Mouse (Mus musculus) MEL (cell line): ENCODE data around the gene Castor1. TPM values are rescaled to one million over a fixed set of nuclear protein-coding genes. Genes with fewer than 3 reads are reported as not detected.

ENCODE experiments used
- DNase-seq: peaks from one replicate; pipeline ENCODE4 v3.0.0; 2011; ENCODE audit warnings: low read depth, low spot score
- H3K27ac ChIP-seq: 2 replicates; pipeline ENCODE4 v1.5.1; 2012; ENCODE audit warnings: low read depth, mild to moderate bottlenecking, control low read depth, low read length, moderate library complexity; ENCODE audit not compliant: control insufficient read depth
- H3K27me3 ChIP-seq, 2 experiments: fragments of 150-350 bp in 1 of 2; sonication (generic) in 1 of 2; 2 replicates each; pipeline ENCODE4 v1.6.1; 2012; ENCODE audit warnings: low read length in 2 of 2, mild to moderate bottlenecking in 2 of 2, improper control_type of control experiment in 1 of 2, moderate library complexity in 1 of 2; ENCODE audit not compliant: insufficient read depth in 2 of 2, control insufficient read depth in 1 of 2
- H3K36me3 ChIP-seq, 2 experiments: 2 replicates each; pipeline ENCODE4 v1.6.1; 2012 to 2014; ENCODE audit warnings: low read length in 2 of 2, improper control_type of control experiment in 1 of 2, inconsistent platforms in 1 of 2, mild to moderate bottlenecking in 1 of 2; ENCODE audit not compliant: insufficient read depth in 2 of 2, control insufficient read depth in 1 of 2
- H3K4me1 ChIP-seq, 2 experiments: fragments of 150-350 bp in 1 of 2; sonication (generic) in 1 of 2; 2 replicates each; pipeline ENCODE4 v1.6.1; 2012; ENCODE audit warnings: low read length in 2 of 2, improper control_type of control experiment in 1 of 2, mild to moderate bottlenecking in 1 of 2; ENCODE audit not compliant: insufficient read depth in 2 of 2, control insufficient read depth in 1 of 2
- H3K4me3 ChIP-seq, 2 experiments: fragments of 150-350 bp in 1 of 2; sonication (generic) in 1 of 2; 2 replicates each; pipeline ENCODE4 v1.5.1; 2012; ENCODE audit warnings: low read depth in 2 of 2, low read length in 2 of 2, mild to moderate bottlenecking in 2 of 2, moderate library complexity in 2 of 2, control low read depth in 1 of 2, improper control_type of control experiment in 1 of 2; ENCODE audit not compliant: control insufficient read depth in 1 of 2, insufficient read depth in 1 of 2
- H3K79me2 ChIP-seq: 2 replicates; pipeline ENCODE4 v1.6.1; 2012; ENCODE audit warnings: mild to moderate bottlenecking, low read length, moderate library complexity; ENCODE audit not compliant: control insufficient read depth, poor library complexity, insufficient read depth
- H3K9ac ChIP-seq: 2 replicates; pipeline ENCODE4 v1.6.1; 2012; ENCODE audit warnings: low read depth, mild to moderate bottlenecking, control low read depth, low read length, moderate library complexity; ENCODE audit not compliant: control insufficient read depth, poor library complexity, severe bottlenecking
- H3K9me3 ChIP-seq: fragments of 150-350 bp; sonication (generic); replicated peaks from 2 replicates; pipeline ENCODE4 v1.6.1; 2012; ENCODE audit warnings: mild to moderate bottlenecking, low read length, improper control_type of control experiment, moderate library complexity; ENCODE audit not compliant: insufficient read depth
- BHLHE40 ChIP-seq: IDR thresholded peaks from 2 replicates; pipeline ENCODE4 v1.6.1; 2012; ENCODE audit warnings: low read depth, mild to moderate bottlenecking, inconsistent platforms, low read length, improper control_type of control experiment, borderline replicate concordance
- CHD1 ChIP-seq: IDR thresholded peaks from 2 replicates; pipeline ENCODE4 v1.6.1; 2012; ENCODE audit warnings: low read depth, mild to moderate bottlenecking, inconsistent platforms, low read length, improper control_type of control experiment
- CHD2 ChIP-seq: IDR thresholded peaks from 2 replicates; pipeline ENCODE4 v1.6.1; 2011; ENCODE audit warnings: low read length, improper control_type of control experiment
- ETS1 ChIP-seq: IDR thresholded peaks from 2 replicates; pipeline ENCODE4 v1.6.1; 2012; ENCODE audit warnings: low read depth, mild to moderate bottlenecking, inconsistent platforms, low read length, improper control_type of control experiment, moderate library complexity
- KAT2A ChIP-seq: conservative IDR thresholded peaks from 2 replicates; pipeline ENCODE4 v1.6.1; 2012; ENCODE audit warnings: low read depth, low read length, improper control_type of control experiment, inconsistent platforms
- MAZ ChIP-seq: IDR thresholded peaks from 2 replicates; pipeline ENCODE4 v1.6.1; 2012; ENCODE audit warnings: low read depth, mild to moderate bottlenecking, inconsistent platforms, low read length, improper control_type of control experiment
- MXI1 ChIP-seq: IDR thresholded peaks from 2 replicates; pipeline ENCODE4 v1.6.1; 2011; ENCODE audit warnings: mild to moderate bottlenecking, low read depth, low read length, improper control_type of control experiment
- MYB ChIP-seq: IDR thresholded peaks from 2 replicates; pipeline ENCODE4 v1.6.1; 2011; ENCODE audit warnings: mild to moderate bottlenecking, low read depth, low read length, improper control_type of control experiment
- MYC ChIP-seq: IDR thresholded peaks from 2 replicates; pipeline ENCODE4 v1.6.1; 2011; ENCODE audit warnings: low read depth, mild to moderate bottlenecking, low read length, improper control_type of control experiment, moderate library complexity
- POLR2A ChIP-seq, 2 experiments: IDR thresholded peaks; 2 replicates each; pipeline ENCODE4 v1.6.1; 2011 to 2012; ENCODE audit warnings: low read length in 2 of 2, mild to moderate bottlenecking in 2 of 2, control low read depth in 1 of 2, improper control_type of control experiment in 1 of 2, low read depth in 1 of 2, moderate library complexity in 1 of 2; ENCODE audit not compliant: control insufficient read depth in 1 of 2, insufficient read depth in 1 of 2, poor library complexity in 1 of 2
- SIN3A ChIP-seq: IDR thresholded peaks from 2 replicates; pipeline ENCODE4 v1.6.1; 2012; ENCODE audit warnings: low read length, improper control_type of control experiment, inconsistent platforms
- TCF12 ChIP-seq: IDR thresholded peaks from 2 replicates; pipeline ENCODE4 v1.6.1; 2014; ENCODE audit warnings: low read depth, mild to moderate bottlenecking, inconsistent platforms, low read length, improper control_type of control experiment, moderate library complexity
- ZKSCAN1 ChIP-seq: IDR thresholded peaks from 2 replicates; pipeline ENCODE4 v1.6.1; 2012; ENCODE audit warnings: low read depth, mild to moderate bottlenecking, inconsistent platforms, low read length, improper control_type of control experiment, moderate library complexity
- polyA plus RNA-seq, 2 experiments: library from polyadenylated mRNA; stranded (reverse) in 1 of 2; unstranded in 1 of 2; fragments of >175 nt in 1 of 2; fragments of >200 nt in 1 of 2; gene quantifications; 2 replicates each; pipeline versions ENCODE4 v1.2.1 to v1.2.4; 2012; ENCODE audit warnings: low replicate concordance in 2 of 2, low read depth in 1 of 2; ENCODE audit not compliant: insufficient read length in 2 of 2, insufficient read depth in 1 of 2, missing spikeins in 1 of 2
- total RNA-seq: library from RNA; depleted of rRNA; stranded (reverse); fragments of 300-350 nt; gene quantifications from 2 replicates; pipeline ENCODE4 v1.2.3, GENCODE M21; 2012

Castor1 gene
- total and polyA plus RNA-seq, 3 experiments: 6.6 to 11.8 TPM; not detected in 1

DNA sequence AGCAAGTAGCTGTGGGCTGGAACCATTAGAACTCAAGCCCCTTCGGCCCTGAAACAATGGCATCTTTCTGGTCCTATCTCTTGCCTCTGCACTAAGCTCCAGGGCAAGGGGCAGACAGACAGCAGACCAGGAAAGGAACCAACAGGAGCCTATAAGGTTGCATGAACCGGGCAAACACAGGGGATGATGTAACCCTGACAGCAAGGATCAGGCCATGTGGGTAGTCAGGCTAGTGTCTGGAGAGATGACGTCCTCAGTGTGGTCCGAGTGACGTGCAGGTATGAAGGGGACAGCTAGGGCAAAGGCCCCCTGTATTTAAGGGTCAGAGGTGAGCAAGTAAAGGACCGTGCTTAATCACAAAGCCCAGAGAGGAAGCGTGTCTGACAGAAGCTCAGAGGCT is 32.3 kb downstream of the Castor1 start:
- Histone ChIP-seq H3K27me3 (no peaks in the 10 kb centered on the region), H3K27ac (no peak overlapping the region), H3K36me3 (peaks cover 0 to 16% of the 10 kb centered on the region in 2 experiments; a peak in 2 of 4 replicates), H3K4me3 (no peak overlapping the region), H3K4me1 (peaks cover 2 to 12% of the 10 kb centered on the region in 2 experiments; a peak in 3 of 4 replicates), H3K9me3 (no peaks in the 10 kb centered on the region), H3K79me2 (no peaks in the 10 kb centered on the region), H3K9ac (no peak overlapping the region)
- no peak for DNase-seq
- TF ChIP-seq MXI1 (no peak), CHD1 (no peak), SIN3A (no peak), POLR2A (IDR thresholded peaks at IDR 0.05; ENCODE audit: control insufficient read depth in 1 of 2, insufficient read depth in 1 of 2, low read depth in 1 of 2, low read length in 2 of 2, poor library complexity in 1 of 2) (no peak), TCF12 (no peak), CHD2 (no peak)

DNA sequence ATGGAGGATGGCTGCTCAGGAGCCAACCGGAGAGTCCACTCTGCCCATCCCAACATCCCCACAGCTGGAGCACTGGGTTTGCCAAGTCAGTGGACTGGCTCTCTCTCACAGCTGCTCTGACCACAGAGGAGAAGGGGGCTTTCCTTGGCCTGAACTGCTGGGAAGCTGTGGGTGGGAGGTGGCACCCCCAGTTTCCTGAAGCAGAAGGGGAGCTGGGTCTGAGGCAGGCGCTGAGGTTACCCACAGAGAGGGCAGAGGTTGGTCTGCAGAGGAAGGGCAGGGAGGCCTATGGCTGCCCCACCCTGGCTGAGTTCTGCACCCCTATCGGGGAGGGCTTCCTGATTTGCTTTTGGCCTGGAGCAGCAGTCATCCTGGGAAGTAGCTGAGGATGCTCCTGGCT is 33.4 kb downstream of the Castor1 start:
- H3K4me3 ChIP-seq: no peak overlapping the region
- H3K27ac ChIP-seq: no peak overlapping the region
- DNase-seq: no peak
- no peaks in the 10 kb centered on the region for H3K79me2 ChIP-seq
- H3K27me3 ChIP-seq: no peaks in the 10 kb centered on the region
- peaks cover 0 to 6% of the 10 kb centered on the region in 2 experiments; a peak in 2 of 4 replicates for H3K36me3 ChIP-seq
- peaks cover under 1 to 1% of the 10 kb centered on the region in 2 experiments; a peak in 3 of 4 replicates for H3K4me1 ChIP-seq
- H3K9me3 ChIP-seq: no peaks in the 10 kb centered on the region
- no peak overlapping the region for H3K9ac ChIP-seq
- TF ChIP-seq MYB: no peak
- no peak for TF ChIP-seq KAT2A
- TF ChIP-seq MYC: no peak
- no peak for TF ChIP-seq POLR2A (IDR thresholded peaks at IDR 0.05; ENCODE audit: control insufficient read depth in 1 of 2, insufficient read depth in 1 of 2, low read depth in 1 of 2, low read length in 2 of 2, poor library complexity in 1 of 2)

DNA sequence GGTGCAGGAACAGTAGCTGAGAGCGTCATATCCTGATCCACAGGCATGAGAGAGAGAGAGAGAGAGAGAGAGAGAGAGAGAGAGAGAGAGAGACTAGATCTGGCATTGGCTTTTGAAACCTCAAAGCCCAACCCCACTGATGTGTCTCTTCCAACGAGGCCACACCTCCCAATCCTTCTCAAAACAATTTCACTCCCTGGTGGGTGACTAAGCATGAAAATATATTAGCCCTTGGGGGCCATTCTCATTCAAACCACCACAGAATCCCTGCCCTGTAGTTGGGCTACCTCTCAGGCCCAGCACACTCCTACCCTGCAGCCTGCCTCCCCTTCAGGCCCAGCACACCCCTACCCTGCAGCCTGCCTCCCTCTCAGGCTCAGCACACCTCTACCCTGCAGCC is 34.9 kb downstream of the Castor1 start:
- TF ChIP-seq ETS1: no peak
- no peak for TF ChIP-seq ZKSCAN1
- no peak for TF ChIP-seq BHLHE40
- TF ChIP-seq MYC: no peak
- no peak for TF ChIP-seq MAZ
- no peak for DNase-seq
- Histone ChIP-seq H3K9me3 (no peaks in the 10 kb centered on the region), H3K4me1 (no peaks in the 10 kb centered on the region), H3K79me2 (no peaks in the 10 kb centered on the region), H3K9ac (no peak overlapping the region), H3K27ac (no peak overlapping the region), H3K4me3 (no peak overlapping the region), H3K27me3 (no peaks in the 10 kb centered on the region), H3K36me3 (no peaks in the 10 kb centered on the region)
